Mouse (Mus musculus): ENCODE results near the gene AI467606. TPM values are rescaled to one million over a fixed set of nuclear protein-coding genes. Genes with fewer than 3 reads are reported as not detected.

Gene AI467606
- total and polyA plus RNA-seq, 3 experiments: 51.1 to 101 (median 79.4) TPM

- peak; percentile 98 for TF ChIP-seq SMC3 (IDR thresholded peaks at IDR 0.05; ENCODE audit: low read depth, low read length)
- peak; percentile 36; the same call in 1 of the 2 replicates for TF ChIP-seq ETS1 (IDR thresholded peaks at IDR 0.05; ENCODE audit: low read depth, low read length)
- no peak for TF ChIP-seq TCF12 (IDR thresholded peaks at IDR 0.05; ENCODE audit: low read depth, low read length)
- peak; percentile 52; the same call in 1 of the 2 replicates for TF ChIP-seq MAZ (IDR thresholded peaks at IDR 0.05; ENCODE audit: low read depth, low read length)
- TF ChIP-seq SIN3A (IDR thresholded peaks at IDR 0.05; ENCODE audit: low read length): peak; percentile 91
- peak; percentile 42; the same call in 1 of the 2 replicates for TF ChIP-seq HCFC1 (IDR thresholded peaks at IDR 0.05; ENCODE audit: low read depth, low read length)
- TF ChIP-seq USF1 (IDR thresholded peaks at IDR 0.05; ENCODE audit: low read depth, low read length): 0 out of 2 replicates have a peak, but pooled peaks have one; percentile 23
- no peak for TF ChIP-seq POLR2AphosphoS5 (IDR thresholded peaks at IDR 0.05; ENCODE audit: borderline replicate concordance, low read depth, low read length)
- TF ChIP-seq ZC3H11A (IDR thresholded peaks at IDR 0.05; ENCODE audit: low read depth, low read length): peak; percentile 99
- peak; percentile 54 to 97 (median 88) for TF ChIP-seq CTCF (IDR thresholded peaks at IDR 0.05 in 2 of 3, conservative IDR thresholded peaks at IDR 0.05 in 1 of 3; ENCODE audit: control insufficient read depth in 1 of 3, insufficient read depth in 1 of 3, low read depth in 2 of 3, low read length in 3 of 3, poor library complexity in 1 of 3, severe bottlenecking in 1 of 3)
- no peak; the same call in none of the 2 replicates for TF ChIP-seq RAD21 (IDR thresholded peaks at IDR 0.05; ENCODE audit: low read depth, low read length)
- TF ChIP-seq MYC (IDR thresholded peaks at IDR 0.05; ENCODE audit: low read depth, low read length): 0 out of 2 replicates have a peak, but pooled peaks have one; percentile 47
- Histone ChIP-seq H3K27me3 (ENCODE audit: control insufficient read depth in 1 of 2, insufficient read depth in 2 of 2, low read length in 2 of 2) (no peaks in the 10 kb centered on the region), H3K9me3 (replicated peaks; ENCODE audit: insufficient read depth, low read length) (no peaks in the 10 kb centered on the region), H3K36me3 (ENCODE audit: control insufficient read depth in 1 of 2, insufficient read depth in 2 of 2, low read length in 2 of 2) (peaks cover 0 to 5% of the 10 kb centered on the region in 2 experiments; a peak in 1 of 4 replicates), H3K4me3 (ENCODE audit: control insufficient read depth in 1 of 2, insufficient read depth in 1 of 2, low read depth in 2 of 2, low read length in 2 of 2) (peak overlapping the region in 1 of 2 experiments; percentile 21; a peak in 1 of 4 replicates), H3K79me2 (ENCODE audit: control insufficient read depth, insufficient read depth, low read length, poor library complexity) (no peaks in the 10 kb centered on the region), H3K27ac (ENCODE audit: control insufficient read depth, low read depth, low read length) (0 out of 2 replicates have a peak overlapping the region, but pooled peaks have one; percentile 1), H3K4me1 (ENCODE audit: control insufficient read depth in 1 of 2, insufficient read depth in 2 of 2, low read length in 2 of 2) (peaks cover 4 to 11% of the 10 kb centered on the region in 2 experiments; a peak in 3 of 4 replicates), H3K9ac (ENCODE audit: control insufficient read depth, low read depth, low read length, poor library complexity, severe bottlenecking) (peak overlapping the region; percentile 48)
- DNase-seq (ENCODE audit: low read depth, low spot score): peak; percentile 89
These were observed 13.6 kb downstream of the AI467606 start for GRCm38 (mm10) chr7:127104560-127105332.

- H3K27me3 ChIP-seq (ENCODE audit: control insufficient read depth in 1 of 2, insufficient read depth in 2 of 2, low read length in 2 of 2): no peaks in the 10 kb centered on the region
- H3K4me1 ChIP-seq (ENCODE audit: control insufficient read depth in 1 of 2, insufficient read depth in 2 of 2, low read length in 2 of 2): peaks cover 4 to 11% of the 10 kb centered on the region in 2 experiments; a peak in 3 of 4 replicates
- no peak overlapping the region for H3K4me3 ChIP-seq (ENCODE audit: control insufficient read depth in 1 of 2, insufficient read depth in 1 of 2, low read depth in 2 of 2, low read length in 2 of 2)
- TF ChIP-seq EP300 (IDR thresholded peaks at IDR 0.05; ENCODE audit: low read depth in 1 of 2, low read length in 2 of 2) (no peak), MXI1 (IDR thresholded peaks at IDR 0.05; ENCODE audit: low read depth, low read length) (no peak), RAD21 (IDR thresholded peaks at IDR 0.05; ENCODE audit: low read depth, low read length) (no peak), CHD1 (IDR thresholded peaks at IDR 0.05; ENCODE audit: low read depth, low read length) (no peak), ZNF384 (IDR thresholded peaks at IDR 0.05; ENCODE audit: low read depth, low read length) (no peak), SIN3A (IDR thresholded peaks at IDR 0.05; ENCODE audit: low read length) (no peak), KAT2A (conservative IDR thresholded peaks at IDR 0.05; ENCODE audit: low read depth, low read length) (no peak), GABPA (IDR thresholded peaks at IDR 0.05; ENCODE audit: low read depth, low read length) (no peak), BHLHE40 (IDR thresholded peaks at IDR 0.05; ENCODE audit: borderline replicate concordance, low read depth, low read length) (no peak), MYC (IDR thresholded peaks at IDR 0.05; ENCODE audit: low read depth, low read length) (no peak), MYB (IDR thresholded peaks at IDR 0.05; ENCODE audit: low read depth, low read length) (no peak), USF2 (IDR thresholded peaks at IDR 0.05; ENCODE audit: borderline replicate concordance in 1 of 2, insufficient read depth in 1 of 2, low read depth in 1 of 2, low read length in 2 of 2) (no peak), POLR2AphosphoS5 (IDR thresholded peaks at IDR 0.05; ENCODE audit: borderline replicate concordance, low read depth, low read length) (no peak), MAX (IDR thresholded peaks at IDR 0.05; ENCODE audit: low read length) (no peak), NRF1 (IDR thresholded peaks at IDR 0.05; ENCODE audit: insufficient read depth, low read depth, low read length, poor library complexity, severe bottlenecking) (no peak), POLR2A (IDR thresholded peaks at IDR 0.05; ENCODE audit: control insufficient read depth in 1 of 2, insufficient read depth in 1 of 2, low read depth in 1 of 2, low read length in 2 of 2, poor library complexity in 1 of 2) (no peak), MEF2A (IDR thresholded peaks at IDR 0.05; ENCODE audit: extremely low read depth, insufficient replicate concordance, low read depth, low read length, poor library complexity, severe bottlenecking) (no peak), ELF1 (IDR thresholded peaks at IDR 0.05; ENCODE audit: low read depth, low read length) (no peak), JUND (IDR thresholded peaks at IDR 0.05; ENCODE audit: low read depth, low read length) (no peak), RCOR1 (IDR thresholded peaks at IDR 0.05; ENCODE audit: low read depth, low read length) (no peak)
- H3K9ac ChIP-seq (ENCODE audit: control insufficient read depth, low read depth, low read length, poor library complexity, severe bottlenecking): no peak overlapping the region
- no peaks in the 10 kb centered on the region for H3K9me3 ChIP-seq (replicated peaks; ENCODE audit: insufficient read depth, low read length)
- no peaks in the 10 kb centered on the region for H3K79me2 ChIP-seq (ENCODE audit: control insufficient read depth, insufficient read depth, low read length, poor library complexity)
- H3K27ac ChIP-seq (ENCODE audit: control insufficient read depth, low read depth, low read length): no peak overlapping the region
- peaks cover 0 to 5% of the 10 kb centered on the region in 2 experiments; a peak in 1 of 4 replicates for H3K36me3 ChIP-seq (ENCODE audit: control insufficient read depth in 1 of 2, insufficient read depth in 2 of 2, low read length in 2 of 2)
- DNase-seq (ENCODE audit: low read depth, low spot score): no peak
These were observed 14.4 kb downstream of the AI467606 start for GRCm38 (mm10) chr7:127105551-127105950.

All from MEL (cell line).